Mouse (Mus musculus) hindbrain, embryonic 13.5 days (tissue): ENCODE data around the gene Dusp22. TPM values are rescaled to one million over a fixed set of nuclear protein-coding genes. Genes with fewer than 3 reads are reported as not detected.

Experiments
- ATAC-seq: fragments of 200-750 bp; cut with Nextera tagmentation; 2 replicates; pipeline ENCODE4 v1.8.0; 2017; ENCODE audit warnings: moderate TSS enrichment; ENCODE audit not compliant: low FRiP score
- H3K27ac ChIP-seq: fragments of 300-500 bp; sonication (generic); 2 replicates; pipeline ENCODE4 v1.5.1; 2015; ENCODE audit warnings: inconsistent platforms, mild to moderate bottlenecking, moderate library complexity
- H3K27me3 ChIP-seq: fragments of 300-500 bp; sonication (generic); 2 replicates; pipeline ENCODE4 v1.6.1; 2015; ENCODE audit warnings: mild to moderate bottlenecking, inconsistent platforms
- H3K36me3 ChIP-seq: fragments of 300-500 bp; sonication (generic); 2 replicates; pipeline ENCODE4 v1.6.1; 2015; ENCODE audit warnings: mild to moderate bottlenecking, inconsistent platforms
- H3K4me1 ChIP-seq: fragments of 300-500 bp; sonication (generic); replicated peaks from 2 replicates; pipeline ENCODE4 v1.6.1; 2015; ENCODE audit warnings: inconsistent platforms
- H3K4me2 ChIP-seq: fragments of 300-500 bp; sonication (generic); 2 replicates; pipeline ENCODE4 v1.6.1; 2015; ENCODE audit warnings: inconsistent platforms, mild to moderate bottlenecking, moderate library complexity
- H3K4me3 ChIP-seq: fragments of 300-500 bp; sonication (generic); 2 replicates; pipeline ENCODE4 v1.5.1; 2015; ENCODE audit warnings: mild to moderate bottlenecking, inconsistent platforms
- H3K9ac ChIP-seq: fragments of 300-500 bp; sonication (generic); 2 replicates; pipeline ENCODE4 v1.6.1; 2015; ENCODE audit warnings: mild to moderate bottlenecking, inconsistent platforms
- H3K9me3 ChIP-seq: fragments of 300-500 bp; sonication (generic); 2 replicates; pipeline ENCODE4 v1.6.1; 2016; ENCODE audit warnings: inconsistent platforms
- WGBS: fragments of 180-500 bp; shearing (Covaris S2); methylation state at CpG from one replicate; pipeline ENCODE4 v1.1.7; 2015; 5-methylcytosine and 5-hydroxymethylcytosine counted together
- polyA plus RNA-seq: library from polyadenylated mRNA; unstranded; fragments of >200 nt; fragmentation: Nextera tagmentation; extraction: Ambion mirVana; gene quantifications from 2 replicates; pipeline ENCODE4 v1.2.1, GENCODE M21; 2015

Dusp22 gene
- polyA plus RNA-seq, 1 experiment from 2014 or later: 19.6 TPM

DNA sequence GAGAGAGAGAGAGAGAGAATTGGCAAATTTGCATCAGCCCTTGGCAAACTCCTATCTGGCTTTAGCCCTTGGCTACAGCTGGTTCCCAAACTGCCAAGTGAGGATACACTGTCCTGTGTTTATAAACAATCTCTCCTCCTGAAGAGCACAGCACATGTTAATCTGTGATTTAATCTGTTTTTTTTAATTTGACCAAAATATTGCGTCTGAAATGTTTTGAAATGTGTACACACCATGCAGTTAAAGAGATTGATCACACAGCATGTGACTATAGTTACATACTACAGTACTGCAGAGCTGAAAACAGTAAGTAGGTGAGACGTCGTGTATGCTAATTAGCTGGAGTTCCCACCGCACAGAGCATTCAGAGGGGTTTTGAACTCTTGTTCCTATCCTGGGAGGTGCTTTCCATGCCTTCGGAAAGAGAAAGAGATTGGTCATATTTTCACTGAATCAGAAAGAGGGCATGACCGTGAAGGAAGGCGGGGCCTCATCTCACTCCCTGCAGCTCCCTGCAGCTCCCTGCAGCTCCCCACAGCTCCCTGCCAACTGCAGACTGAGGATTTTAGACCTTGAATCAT lies 65.0 kb downstream of the Dusp22 start:
- H3K9me3 ChIP-seq: no peaks in the 10 kb centered on the region
- H3K27me3 ChIP-seq: no peaks in the 10 kb centered on the region
- 0 out of 2 replicates have a peak overlapping the region, but pooled peaks have one; percentile 29 for H3K9ac ChIP-seq
- no peak overlapping the region for H3K4me2 ChIP-seq
- H3K4me3 ChIP-seq: no peak overlapping the region
- H3K36me3 ChIP-seq: no peaks in the 10 kb centered on the region
- peaks cover 16% of the 10 kb centered on the region for H3K4me1 ChIP-seq
- H3K27ac ChIP-seq: no peak overlapping the region
- WGBS: 23% methylated on average over 7 of the region's 7 CpGs
- no peak for ATAC-seq

GRCm38 (mm10) chr13:30726879-30727278 lies 67.1 kb downstream of the Dusp22 start:
- 85% methylated on average over 4 of the region's 4 CpGs for WGBS
- Histone ChIP-seq H3K9ac (no peak overlapping the region), H3K4me3 (no peak overlapping the region), H3K36me3 (no peaks in the 10 kb centered on the region), H3K27me3 (no peaks in the 10 kb centered on the region), H3K4me2 (no peak overlapping the region), H3K4me1 (peaks cover 16% of the 10 kb centered on the region), H3K9me3 (no peaks in the 10 kb centered on the region), H3K27ac (no peak overlapping the region)
- ATAC-seq: no peak

DNA sequence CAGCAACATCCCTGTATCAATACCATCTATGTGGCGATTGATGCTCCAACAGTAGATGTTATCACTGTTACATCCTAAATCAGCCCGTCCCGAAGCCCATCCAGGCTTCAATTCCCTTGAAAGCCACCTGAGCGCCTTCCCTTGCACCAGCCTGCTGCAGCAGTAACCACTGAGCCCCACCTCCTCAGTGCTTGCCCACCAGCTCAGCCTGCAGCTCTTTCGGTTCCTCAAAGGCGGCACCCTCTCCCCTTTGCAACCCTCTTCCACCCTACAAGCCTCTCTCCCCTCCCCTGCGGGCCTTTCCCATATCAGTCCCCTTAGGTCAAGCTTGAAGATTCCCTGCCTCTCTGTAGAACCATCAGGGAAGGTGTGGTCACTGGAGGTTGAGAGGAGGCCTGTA lies 68.4 kb downstream of the Dusp22 start:
- no peaks in the 10 kb centered on the region for H3K9me3 ChIP-seq
- no peak for ATAC-seq
- WGBS: 92% methylated on average over 7 of the region's 7 CpGs
- H3K27me3 ChIP-seq: no peaks in the 10 kb centered on the region
- H3K4me1 ChIP-seq: peaks cover 9% of the 10 kb centered on the region; the same call in 1 of the 2 replicates
- no peaks in the 10 kb centered on the region for H3K36me3 ChIP-seq
- no peak overlapping the region for H3K4me2 ChIP-seq
- no peak overlapping the region for H3K9ac ChIP-seq
- H3K4me3 ChIP-seq: no peak overlapping the region
- H3K27ac ChIP-seq: no peak overlapping the region

GRCm38 (mm10) chr13:30729245-30729644 lies 69.4 kb downstream of the Dusp22 start:
- Histone ChIP-seq H3K9me3 (no peaks in the 10 kb centered on the region), H3K27ac (no peak overlapping the region), H3K27me3 (no peaks in the 10 kb centered on the region), H3K9ac (no peak overlapping the region), H3K4me2 (no peak overlapping the region), H3K4me1 (peaks cover 9% of the 10 kb centered on the region; the same call in 1 of the 2 replicates), H3K4me3 (no peak overlapping the region), H3K36me3 (no peaks in the 10 kb centered on the region)
- ATAC-seq: no peak
- 61% methylated on average over 6 of the region's 6 CpGs for WGBS

GRCm38 (mm10) chr13:30730104-30730793 lies 70.5 kb downstream of the Dusp22 start:
- no peak for ATAC-seq
- H3K27ac ChIP-seq: no peak overlapping the region
- H3K4me3 ChIP-seq: no peak overlapping the region
- H3K27me3 ChIP-seq: no peaks in the 10 kb centered on the region
- 88% methylated on average over 15 of the region's 15 CpGs for WGBS
- H3K36me3 ChIP-seq: no peaks in the 10 kb centered on the region
- H3K4me2 ChIP-seq: no peak overlapping the region
- H3K4me1 ChIP-seq: peaks cover 1% of the 10 kb centered on the region; the same call in 1 of the 2 replicates
- no peak overlapping the region for H3K9ac ChIP-seq
- H3K9me3 ChIP-seq: no peaks in the 10 kb centered on the region

- Histone ChIP-seq H3K4me1 (no peaks in the 10 kb centered on the region), H3K9ac (no peak overlapping the region), H3K9me3 (no peaks in the 10 kb centered on the region), H3K27me3 (no peaks in the 10 kb centered on the region), H3K27ac (no peak overlapping the region), H3K4me2 (no peak overlapping the region), H3K36me3 (no peaks in the 10 kb centered on the region), H3K4me3 (no peak overlapping the region)
- WGBS: 87% methylated on average over 11 of the region's 11 CpGs
- ATAC-seq: no peak
These were observed 73.1 kb downstream of the Dusp22 start for GRCm38 (mm10) chr13:30732709-30733445.

DNA sequence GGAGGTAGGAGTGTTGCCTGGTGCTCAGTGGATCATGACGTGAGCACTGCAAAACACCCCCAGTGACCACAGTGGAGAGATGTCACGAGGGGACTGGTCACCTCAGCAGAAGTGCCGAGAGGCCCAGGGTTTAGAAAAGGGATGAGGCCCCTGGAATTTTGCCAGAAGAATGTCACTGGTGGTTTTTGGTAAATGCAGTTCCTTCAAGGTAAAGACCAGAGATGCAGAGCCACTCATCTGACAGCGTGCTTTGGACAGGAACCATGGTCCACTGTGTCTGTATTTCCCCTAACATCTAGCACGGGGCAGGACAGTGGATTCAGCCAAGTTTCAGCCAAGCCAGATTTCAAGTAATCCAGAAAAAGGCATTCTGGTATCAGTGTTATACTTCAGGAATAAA lies 76.9 kb downstream of the Dusp22 start:
- 92% methylated on average over 5 of the region's 5 CpGs for WGBS

GRCm38 (mm10) chr13:30737257-30737656 lies 77.5 kb downstream of the Dusp22 start:
- H3K4me3 ChIP-seq: no peak overlapping the region
- H3K9me3 ChIP-seq: no peaks in the 10 kb centered on the region
- no peak overlapping the region for H3K27ac ChIP-seq
- H3K9ac ChIP-seq: no peak overlapping the region
- WGBS: 94% methylated on average over 2 of the region's 2 CpGs
- H3K36me3 ChIP-seq: no peaks in the 10 kb centered on the region
- no peaks in the 10 kb centered on the region for H3K4me1 ChIP-seq
- no peak overlapping the region for H3K4me2 ChIP-seq
- ATAC-seq: no peak
- H3K27me3 ChIP-seq: no peaks in the 10 kb centered on the region

More for the DNA sequence above, 76.9 kb downstream of the Dusp22 start:
- Histone ChIP-seq H3K27ac (no peak overlapping the region), H3K4me1 (no peaks in the 10 kb centered on the region), H3K4me3 (no peak overlapping the region), H3K36me3 (no peaks in the 10 kb centered on the region), H3K4me2 (no peak overlapping the region), H3K27me3 (no peaks in the 10 kb centered on the region), H3K9me3 (no peaks in the 10 kb centered on the region), H3K9ac (no peak overlapping the region)
- ATAC-seq: no peak

- H3K9me3 ChIP-seq: no peaks in the 10 kb centered on the region
- H3K4me3 ChIP-seq: no peak overlapping the region
- 92% methylated on average over 4 of the region's 4 CpGs for WGBS
- ATAC-seq: no peak
- H3K36me3 ChIP-seq: no peaks in the 10 kb centered on the region
- H3K4me1 ChIP-seq: no peaks in the 10 kb centered on the region
- H3K4me2 ChIP-seq: no peak overlapping the region
- H3K27ac ChIP-seq: no peak overlapping the region
- H3K27me3 ChIP-seq: no peaks in the 10 kb centered on the region
- H3K9ac ChIP-seq: no peak overlapping the region
These were observed 78.6 kb downstream of the Dusp22 start for GRCm38 (mm10) chr13:30738310-30738840.

DNA sequence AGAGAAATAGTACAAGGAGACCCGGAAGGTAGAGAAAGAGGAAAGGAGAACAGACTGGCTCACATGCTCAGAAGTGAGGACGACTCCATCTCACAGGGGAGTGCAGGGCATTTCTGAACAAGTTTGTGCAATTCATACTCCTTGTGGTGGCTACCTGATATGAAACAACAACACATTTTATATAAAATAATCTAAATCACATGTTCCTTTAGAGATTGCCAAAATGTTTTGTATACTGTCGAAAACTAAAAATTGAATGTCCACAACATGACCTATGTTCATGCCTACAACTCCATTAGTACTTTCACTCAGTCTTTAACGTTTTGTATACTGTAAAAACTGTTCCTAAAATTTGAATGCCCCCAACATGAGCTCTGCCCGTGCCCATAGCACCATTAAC lies 81.4 kb downstream of the Dusp22 start:
- H3K4me1 ChIP-seq: no peaks in the 10 kb centered on the region
- 84% methylated on average over 5 of the region's 5 CpGs for WGBS
- H3K4me3 ChIP-seq: no peak overlapping the region
- no peak overlapping the region for H3K27ac ChIP-seq
- H3K36me3 ChIP-seq: no peaks in the 10 kb centered on the region
- no peak overlapping the region for H3K4me2 ChIP-seq
- no peak for ATAC-seq
- peaks cover 5% of the 10 kb centered on the region for H3K27me3 ChIP-seq
- no peak overlapping the region for H3K9ac ChIP-seq
- H3K9me3 ChIP-seq: no peaks in the 10 kb centered on the region

- ATAC-seq: no peak
- no peak overlapping the region for H3K9ac ChIP-seq
- H3K27me3 ChIP-seq: peaks cover 16% of the 10 kb centered on the region
- H3K36me3 ChIP-seq: no peaks in the 10 kb centered on the region
- no peak overlapping the region for H3K4me3 ChIP-seq
- no peaks in the 10 kb centered on the region for H3K4me1 ChIP-seq
- no peak overlapping the region for H3K4me2 ChIP-seq
- no peaks in the 10 kb centered on the region for H3K9me3 ChIP-seq
- H3K27ac ChIP-seq: no peak overlapping the region
- WGBS: 82% methylated on average over 6 of the region's 6 CpGs
These were observed 82.7 kb downstream of the Dusp22 start for GRCm38 (mm10) chr13:30742411-30742970.

DNA sequence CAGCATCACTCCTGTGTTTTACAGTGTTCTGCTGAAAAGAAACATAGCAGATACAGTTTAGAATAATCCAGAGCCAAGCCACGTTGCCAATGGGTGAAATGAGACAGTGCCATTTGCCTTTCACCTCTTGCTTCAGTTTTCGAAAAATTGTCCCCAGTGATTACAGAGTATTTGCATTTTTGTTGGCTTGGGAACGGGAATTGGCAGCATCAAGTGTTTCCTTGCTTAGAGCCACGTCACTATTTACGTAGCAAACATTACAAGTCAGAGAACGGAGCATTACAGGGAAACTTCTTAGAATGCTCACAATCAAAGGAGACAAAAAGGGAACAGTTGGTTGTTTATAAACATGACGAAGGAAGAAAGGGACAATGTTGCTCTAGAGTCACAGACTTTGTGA lies 85.3 kb downstream of the Dusp22 start:
- Histone ChIP-seq H3K36me3 (no peaks in the 10 kb centered on the region), H3K4me3 (no peak overlapping the region)
- 79% methylated on average over 7 of the region's 7 CpGs for WGBS

More for the DNA sequence above, 85.3 kb downstream of the Dusp22 start:
- peaks cover 42% of the 10 kb centered on the region for H3K27me3 ChIP-seq
- no peak overlapping the region for H3K9ac ChIP-seq
- no peak for ATAC-seq
- peaks cover 16% of the 10 kb centered on the region for H3K4me1 ChIP-seq
- no peak overlapping the region for H3K27ac ChIP-seq
- no peaks in the 10 kb centered on the region for H3K9me3 ChIP-seq
- no peak overlapping the region for H3K4me2 ChIP-seq
